16 mouse cellular contexts compared by ENCODE assay signal in genomic region chr6:112267661-112268357, GRCm38 (mm10). TPM values are rescaled to one million over a fixed set of nuclear protein-coding genes. Genes with fewer than 3 reads are reported as not detected.
DNase-seq lines count a peak whose midpoint lies in the region; ATAC-seq and TF ChIP-seq lines count a peak whose summit lies in the region.
"Had no signal": no experiment of that assay in that cellular context is flagged by ENCODE, and none has a peak within 500 bp of the region (broad histone marks: within the 10 kb centered on the region; RNA-seq: fewer than 3 reads in every experiment).

No protein-coding gene starts in this region.

- no peaks in the 10 kb centered on the region for H3K36me3 ChIP-seq in forebrain, embryonic 14.5 days (ENCODE audit: control insufficient read depth, insufficient read depth, low read length)
- H3K36me3 ChIP-seq in forebrain, embryonic 10.5 days (replicated peaks) = no peaks in the 10 kb centered on the region
- no peaks in the 10 kb centered on the region for H3K36me3 ChIP-seq in kidney, postnatal 0 days (ENCODE audit: insufficient read depth, low read length)
- H3K36me3 ChIP-seq in embryonic facial prominence, embryonic 14.5 days (ENCODE audit: control insufficient read depth, insufficient read depth, low read length) = no peaks in the 10 kb centered on the region
- H3K36me3 ChIP-seq: midbrain, embryonic 13.5 days; neural tube, embryonic 12.5 days had no signal

- H3K4me1 ChIP-seq in forebrain, embryonic 14.5 days (ENCODE audit: control insufficient read depth, insufficient read depth, low read length) = peaks cover 5% of the 10 kb centered on the region; the same call in 1 of the 2 replicates
- no peaks in the 10 kb centered on the region for H3K4me1 ChIP-seq in forebrain, embryonic 10.5 days
- H3K4me1 ChIP-seq in kidney, postnatal 0 days (replicated peaks; ENCODE audit: insufficient read depth, low read length) = no peaks in the 10 kb centered on the region
- peaks cover 20% of the 10 kb centered on the region for H3K4me1 ChIP-seq in embryonic facial prominence, embryonic 14.5 days (ENCODE audit: control insufficient read depth, insufficient read depth, low read length)
- H3K4me1 ChIP-seq: midbrain, embryonic 13.5 days; neural tube, embryonic 12.5 days had no signal

- WGBS in forebrain, embryonic 14.5 days = 52% methylated on average over 6 of the region's 6 CpGs
- 88% methylated on average over 6 of the region's 6 CpGs for WGBS in forebrain, embryonic 10.5 days
- WGBS in kidney, postnatal 0 days = 63% methylated on average over 6 of the region's 6 CpGs
- 56% methylated on average over 6 of the region's 6 CpGs for WGBS in embryonic facial prominence, embryonic 14.5 days

- no peaks in the 10 kb centered on the region for H3K9me3 ChIP-seq in forebrain, embryonic 14.5 days (replicated peaks; ENCODE audit: control insufficient read depth, low read length)
- H3K9me3 ChIP-seq in forebrain, embryonic 10.5 days = no peaks in the 10 kb centered on the region
- no peaks in the 10 kb centered on the region for H3K9me3 ChIP-seq in kidney, postnatal 0 days (replicated peaks; ENCODE audit: low read length)
- no peaks in the 10 kb centered on the region for H3K9me3 ChIP-seq in embryonic facial prominence, embryonic 14.5 days (ENCODE audit: control insufficient read depth, low read length)
- H3K9me3 ChIP-seq: midbrain, embryonic 13.5 days; neural tube, embryonic 12.5 days had no signal

- TF ChIP-seq CTCF in kidney, postnatal 0 days (IDR thresholded peaks at IDR 0.05; ENCODE audit: low read depth) = no peak

- no peak overlapping the region for H3K27ac ChIP-seq in forebrain, embryonic 14.5 days (ENCODE audit: low read depth, low read length)
- H3K27ac ChIP-seq in forebrain, embryonic 10.5 days = no peak overlapping the region
- H3K27ac ChIP-seq in kidney, postnatal 0 days = no peak overlapping the region
- peak overlapping the region; percentile 70 for H3K27ac ChIP-seq in embryonic facial prominence, embryonic 14.5 days (replicated peaks; ENCODE audit: low read depth, low read length)
- H3K27ac ChIP-seq: midbrain, embryonic 13.5 days; neural tube, embryonic 12.5 days had no signal

- 0 out of 2 replicates have a peak, but pooled peaks have one; percentile 11 for ATAC-seq in forebrain, embryonic 14.5 days
- ATAC-seq in kidney, postnatal 0 days (replicated peaks; ENCODE audit: low FRiP score, low read depth) = no peak
- ATAC-seq in embryonic facial prominence, embryonic 14.5 days (ENCODE audit: low read depth) = peak; percentile 73
- ATAC-seq: intestine, embryonic 16.5 days; midbrain, embryonic 13.5 days had no signal

- no peak overlapping the region for H3K4me3 ChIP-seq in forebrain, embryonic 14.5 days (ENCODE audit: low read depth, low read length)
- no peak overlapping the region for H3K4me3 ChIP-seq in forebrain, embryonic 10.5 days
- no peak overlapping the region for H3K4me3 ChIP-seq in kidney, postnatal 0 days (replicated peaks; ENCODE audit: low read depth, low read length)
- H3K4me3 ChIP-seq in embryonic facial prominence, embryonic 14.5 days (ENCODE audit: low read depth, low read length) = no peak overlapping the region
- H3K4me3 ChIP-seq: midbrain, embryonic 13.5 days; neural tube, embryonic 12.5 days had no signal

- no peaks in the 10 kb centered on the region for H3K27me3 ChIP-seq in forebrain, embryonic 14.5 days (replicated peaks; ENCODE audit: control insufficient read depth, insufficient read depth, low read length)
- H3K27me3 ChIP-seq in forebrain, embryonic 10.5 days (ENCODE audit: poor library complexity, severe bottlenecking) = peaks cover 8% of the 10 kb centered on the region; the same call in 1 of the 2 replicates
- no peaks in the 10 kb centered on the region for H3K27me3 ChIP-seq in kidney, postnatal 0 days (ENCODE audit: insufficient read depth, low read length)
- no peaks in the 10 kb centered on the region for H3K27me3 ChIP-seq in embryonic facial prominence, embryonic 14.5 days (replicated peaks; ENCODE audit: control insufficient read depth, insufficient read depth, low read length)
- H3K27me3 ChIP-seq: CH12.LX; midbrain, embryonic 13.5 days; neural tube, embryonic 12.5 days had no signal

- no peak overlapping the region for H3K9ac ChIP-seq in forebrain, embryonic 14.5 days (ENCODE audit: low read length)
- no peak overlapping the region for H3K9ac ChIP-seq in kidney, postnatal 0 days (ENCODE audit: low read depth, low read length)
- H3K9ac ChIP-seq in embryonic facial prominence, embryonic 14.5 days (ENCODE audit: low read depth, low read length) = no peak overlapping the region
- H3K9ac ChIP-seq: midbrain, embryonic 13.5 days; neural tube, embryonic 12.5 days had no signal

- H3K4me2 ChIP-seq in forebrain, embryonic 14.5 days (ENCODE audit: low read length) = no peak overlapping the region
- no peak overlapping the region for H3K4me2 ChIP-seq in kidney, postnatal 0 days (ENCODE audit: low read length)
- no peak overlapping the region for H3K4me2 ChIP-seq in embryonic facial prominence, embryonic 14.5 days (ENCODE audit: low read depth, low read length)
- H3K4me2 ChIP-seq: midbrain, embryonic 13.5 days; neural tube, embryonic 12.5 days had no signal

- DNase-seq in forebrain, embryonic 14.5 days (ENCODE audit: low spot score) = peak; percentile 41
- no peak for DNase-seq in forebrain, embryonic 10.5 days (ENCODE audit: extremely low spot score, low spot score)
- DNase-seq in kidney, postnatal 0 days (ENCODE audit: low spot score) = peak; percentile 53
- DNase-seq in kidney, adult 9 months = no peak
- peak; percentile 78 for DNase-seq in 3T3-L1 (ENCODE audit: low read depth, low spot score)
- DNase-seq in embryonic facial prominence, embryonic 14.5 days (ENCODE audit: low spot score) = peak; percentile 93
- no peak for DNase-seq in thymus, postnatal 0 days (ENCODE audit: low spot score)
- DNase-seq in left cerebral cortex, postnatal 25 days (ENCODE audit: low spot score in 2 of 2) = no peak
- DNase-seq: cerebellum, adult 9-10 months; heart, adult 18-20 months; liver had no signal

- intact Hi-C loops in left cerebral cortex, postnatal 25 days (cut with DNase I) = loop anchor here (5.0 kb wide), 1 partner anchor 46 kb away; no protein-coding TSS in a partner anchor

RNA-seq across cellular contexts. Expression of gene Lmcd1, which starts 5.7 kb away (rescaled TPM):
- 16.2 and 16.7 TPM in 2 replicates for polyA plus RNA-seq in forebrain, embryonic 14.5 days (2014; fragmentation: Nextera tagmentation; extraction: Ambion mirVana)
- polyA plus RNA-seq in forebrain, embryonic 10.5 days (2016; fragmentation: Nextera tagmentation; extraction: Ambion mirVana) = 1.1 and 2.3 TPM in 2 replicates
- 34.3 and 34.4 TPM in 2 replicates for polyA plus RNA-seq in kidney, postnatal 0 days (2015; fragmentation: Nextera tagmentation; extraction: Ambion mirVana)
- 94.1 and 113 TPM in 2 replicates for polyA plus RNA-seq in embryonic facial prominence, embryonic 14.5 days (2014; fragmentation: Nextera tagmentation; extraction: Ambion mirVana)
- 3.3 and 3.6 TPM in 2 replicates for polyA plus RNA-seq in thymus, postnatal 0 days (2015; fragmentation: Nextera tagmentation; extraction: Ambion mirVana)
- total RNA-seq in left cerebral cortex, postnatal 25 days (2021) = 10 to 100 TPM in 1 of 2 experiments, 1 to 10 TPM in 1; 9.8 to 10.3 TPM
- total RNA-seq: MEL had no signal

Comparison
In these comparisons a context has a peak if more than half of its experiments do, and no peak if none do; other contexts are left out.
1. DNase-seq: peak in forebrain, embryonic 14.5 days (single experiment), kidney, postnatal 0 days (single experiment), 3T3-L1 (single experiment) and embryonic facial prominence, embryonic 14.5 days (single experiment); none in forebrain, embryonic 10.5 days (single experiment), kidney, adult 9 months (single experiment), thymus, postnatal 0 days (single experiment) and left cerebral cortex, postnatal 25 days (0 of 2).